Mouse (Mus musculus) heart, postnatal 0 days (tissue): ENCODE results near the gene Zfr.

ENCODE experiments used
- CTCF ChIP-seq: IDR thresholded peaks from 2 replicates; pipeline ENCODE4 v1.5.1; 2016; ENCODE audit warnings: antibody characterized with exemption, control low read depth, low read depth
- EP300 ChIP-seq: IDR thresholded peaks from 2 replicates; pipeline ENCODE4 v1.6.1; 2016; ENCODE audit warnings: antibody characterized with exemption, low read depth

DNA sequence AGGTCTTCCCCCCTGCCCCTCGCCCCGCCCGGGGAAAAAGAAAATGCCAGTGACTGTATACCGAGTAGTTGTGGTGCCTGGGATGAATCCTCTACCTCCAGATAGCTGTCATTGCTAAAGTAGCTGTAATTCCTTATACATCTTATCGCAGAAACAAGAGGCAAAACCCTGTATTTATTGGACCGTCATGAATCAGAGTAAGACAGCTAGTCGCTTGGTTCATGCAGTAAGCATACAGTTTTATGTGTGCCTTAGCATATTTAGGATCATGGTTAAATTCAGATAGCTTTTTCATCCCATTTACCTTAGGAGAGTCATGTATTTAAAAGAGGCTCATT is 1.5 kb downstream of the Zfr start:
- no peak for TF ChIP-seq CTCF
- TF ChIP-seq EP300, result no peak
